Mouse (Mus musculus): Measurements from ENCODE around the gene Fam81b.

DNA sequence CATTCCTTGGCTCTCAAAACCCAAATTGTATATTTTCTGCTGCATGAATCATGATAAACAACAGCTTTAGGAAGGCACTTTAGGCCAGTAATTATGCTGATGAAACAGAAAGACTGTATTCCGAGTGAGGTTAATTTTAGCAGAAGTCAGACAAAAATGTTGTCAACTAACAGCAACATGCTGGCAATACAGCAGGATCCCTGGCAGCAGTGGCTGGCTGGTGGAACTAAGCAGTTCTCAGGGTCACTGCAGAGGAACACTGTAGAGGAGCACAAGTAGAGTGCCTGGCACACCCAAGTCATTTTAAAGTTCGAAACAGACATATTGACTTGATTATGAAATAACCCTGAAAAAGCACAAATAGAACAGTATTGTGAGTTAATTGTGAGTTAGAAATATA is 2.8 kb downstream of the Fam81b start:
- TF ChIP-seq POLR2A (IDR thresholded peaks at IDR 0.05; ENCODE audit: borderline replicate concordance, insufficient read depth, low read length) (no peak), CTCF (IDR thresholded peaks at IDR 0.05; ENCODE audit: borderline replicate concordance, insufficient read depth, low read depth, low read length) (no peak)

Data from cerebellum, adult 2 months (tissue).